Mouse (Mus musculus) hematopoietic stem cell, adult 5-6 weeks (primary cell): ENCODE results near the gene Gm6899. TPM values are rescaled to one million over a fixed set of nuclear protein-coding genes. Genes with fewer than 3 reads are reported as not detected.

Experiments used
- ATAC-seq, 2 experiments: fragments of 125-278 bp in 1 of 2; replicated peaks in 1 of 2; 2 replicates each; pipeline ENCODE4 v1.8.0; 2016 to 2017; ENCODE audit warnings: inconsistent platforms in 2 of 2, mild to moderate bottlenecking in 2 of 2, moderate number of reproducible peaks in 2 of 2, low read depth in 1 of 2, moderate TSS enrichment in 1 of 2; ENCODE audit not compliant: low FRiP score in 2 of 2, poor library complexity in 2 of 2, severe bottlenecking in 2 of 2, insufficient read depth in 1 of 2, low TSS enrichment in 1 of 2
- total RNA-seq: library from RNA; stranded (forward); fragments of 172-1452, 232-1000 nt; gene quantifications from 2 replicates; pipeline ENCODE4 v1.2.3, GENCODE M21; 2017

Gene Gm6899
- total RNA-seq, result not detected in 2 replicates

- ATAC-seq, result peak; percentile 97 to 98
Observed at GRCm38 (mm10) chr11:26593061-26594059, at the start of gene Gm6899, which contains the start of gene Vrk2. Gm6899 (plus strand) TSS chr11:26593241. Vrk2 (minus strand) TSS chr11:26593999.

- ATAC-seq, result no peak; a peak in 1 of 4 replicates
Observed at GRCm38 (mm10) chr11:26551551-26551950, 41.5 kb upstream of the Gm6899 start.

GRCm38 (mm10) chr11:26585409-26586366 lies 7.4 kb upstream of the Gm6899 start:
- peak; percentile 58 to 70; a peak in 3 of 4 replicates for ATAC-seq

GRCm38 (mm10) chr11:26586367-26587183 lies 6.5 kb upstream of the Gm6899 start:
- ATAC-seq, result peak; percentile 52

GRCm38 (mm10) chr11:26587184-26587524 lies 5.9 kb upstream of the Gm6899 start:
- peak; percentile 14 to 22; a peak in 2 of 4 replicates for ATAC-seq

GRCm38 (mm10) chr11:26592395-26593053 lies 517 bp upstream of the Gm6899 start:
- ATAC-seq, result no peak

GRCm38 (mm10) chr11:26594487-26594886 lies 1.4 kb downstream of the Gm6899 start:
- ATAC-seq, result no peak

GRCm38 (mm10) chr11:26596186-26596585 lies 3.1 kb downstream of the Gm6899 start:
- ATAC-seq, result no peak

- no peak for ATAC-seq
Observed at GRCm38 (mm10) chr11:26597145-26597544, 4.1 kb downstream of the Gm6899 start.

GRCm38 (mm10) chr11:26597761-26598160 lies 4.7 kb downstream of the Gm6899 start:
- ATAC-seq, result no peak

GRCm38 (mm10) chr11:26598876-26599275 lies 5.8 kb downstream of the Gm6899 start:
- no peak for ATAC-seq

- peak; percentile 44 to 52; a peak in 2 of 4 replicates for ATAC-seq
Observed at GRCm38 (mm10) chr11:26600692-26601091, 7.7 kb downstream of the Gm6899 start.

- ATAC-seq, result no peak
Observed at GRCm38 (mm10) chr11:26601571-26602175, 8.6 kb downstream of the Gm6899 start.

GRCm38 (mm10) chr11:26604061-26604655 lies 11.1 kb downstream of the Gm6899 start:
- ATAC-seq, result peak in 1 of 2 experiments; percentile 62; a peak in 1 of 4 replicates

- no peak for ATAC-seq
Observed at GRCm38 (mm10) chr11:26608795-26609194, 15.8 kb downstream of the Gm6899 start.
